13 mouse cellular contexts compared by ENCODE assay signal in the genomic region with DNA sequence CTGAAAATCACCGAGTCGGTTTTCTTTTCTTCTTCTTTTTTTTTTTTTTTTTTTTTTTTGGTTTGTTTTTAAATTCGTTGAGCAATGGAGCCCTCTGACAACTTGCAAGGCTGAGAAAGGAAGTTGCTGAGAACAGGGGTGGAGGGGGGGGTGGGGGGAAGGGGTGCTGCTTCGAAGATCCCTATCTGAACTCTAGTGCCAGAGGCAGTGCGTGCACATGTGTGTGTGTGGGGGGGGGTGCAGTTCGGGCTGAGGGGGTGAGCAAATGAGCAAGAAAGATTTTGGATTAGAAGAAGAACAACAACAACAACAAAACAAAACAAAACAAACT. TPM values are rescaled to one million over a fixed set of nuclear protein-coding genes. Genes with fewer than 3 reads are reported as not detected.
DNase-seq lines count a peak whose midpoint lies in the region; ATAC-seq and TF ChIP-seq lines count a peak whose summit lies in the region.
"Had no signal": no experiment of that assay in that cellular context is flagged by ENCODE, and none has a peak within 500 bp of the region (broad histone marks: within the 10 kb centered on the region; RNA-seq: fewer than 3 reads in every experiment).

No protein-coding gene starts in this region.

- no peak overlapping the region; the same call in 1 of the 2 replicates for H3K27ac ChIP-seq in liver, postnatal 0 days (ENCODE audit: low read depth)
- no peak overlapping the region for H3K27ac ChIP-seq in liver, embryonic 12.5 days
- peak overlapping the region; percentile 93 for H3K27ac ChIP-seq in bone marrow, adult 2 months (ENCODE audit: control insufficient read depth, insufficient read depth, low read depth, low read length, poor library complexity)
- no peak overlapping the region for H3K27ac ChIP-seq in midbrain, postnatal 0 days (ENCODE audit: low read depth, low read length)
- H3K27ac ChIP-seq: limb, embryonic 12.5 days had no signal

- H3K4me1 ChIP-seq in liver, postnatal 0 days (ENCODE audit: insufficient read depth), result peaks cover 16% of the 10 kb centered on the region
- H3K4me1 ChIP-seq in liver, embryonic 12.5 days, result peaks cover 26% of the 10 kb centered on the region
- peaks cover 8% of the 10 kb centered on the region for H3K4me1 ChIP-seq in bone marrow, adult 2 months (ENCODE audit: control insufficient read depth, insufficient read depth, low read length)
- no peaks in the 10 kb centered on the region for H3K4me1 ChIP-seq in midbrain, postnatal 0 days (ENCODE audit: insufficient read depth, low read length)

- DNase-seq in liver, postnatal 0 days, result peak; percentile 30
- peak; percentile 58 to 76 for DNase-seq in thymus, postnatal 36 days
- no peak for DNase-seq in testis, postnatal 14 days (ENCODE audit: low spot score)
- DNase-seq in midbrain, postnatal 0 days (ENCODE audit: low spot score), result no peak
- DNase-seq: adrenal gland, postnatal 14 days; cerebellum, postnatal 36 days; kidney, postnatal 25 days; lung, adult 18-20 months had no signal

- no peak for ATAC-seq in liver, postnatal 0 days
- ATAC-seq in liver, embryonic 12.5 days, result no peak
- peak; percentile 67 for ATAC-seq in megakaryocyte progenitor cell, adult 5-6 weeks (replicated peaks; ENCODE audit: poor library complexity)
- no peak for ATAC-seq in midbrain, postnatal 0 days (ENCODE audit: low FRiP score)

- no peak overlapping the region for H3K4me2 ChIP-seq in liver, postnatal 0 days (ENCODE audit: low read depth, low read length)
- no peak overlapping the region for H3K4me2 ChIP-seq in liver, embryonic 12.5 days
- H3K4me2 ChIP-seq in midbrain, postnatal 0 days (ENCODE audit: low read depth, low read length, poor library complexity, severe bottlenecking), result no peak overlapping the region
- H3K4me2 ChIP-seq: embryonic facial prominence, embryonic 12.5 days; limb, embryonic 12.5 days had no signal

- WGBS in liver, postnatal 0 days (ENCODE audit: insufficient replicate concordance), result 14% methylated on average over 6 of the region's 6 CpGs
- WGBS in liver, embryonic 12.5 days (ENCODE audit: insufficient replicate concordance), result 16% methylated on average over 6 of the region's 6 CpGs
- WGBS in bone marrow, adult 2 months, result 0% methylated on average over 6 of the region's 6 CpGs
- WGBS in midbrain, postnatal 0 days, result 89% methylated on average over 6 of the region's 6 CpGs

- no peaks in the 10 kb centered on the region for H3K9me3 ChIP-seq in liver, postnatal 0 days (ENCODE audit: low read length)
- H3K9me3 ChIP-seq in liver, embryonic 12.5 days (replicated peaks), result no peaks in the 10 kb centered on the region
- H3K9me3 ChIP-seq in midbrain, postnatal 0 days (ENCODE audit: low read length), result no peaks in the 10 kb centered on the region
- H3K9me3 ChIP-seq: limb, embryonic 12.5 days had no signal

- no peak overlapping the region for H3K9ac ChIP-seq in liver, postnatal 0 days (replicated peaks)
- H3K9ac ChIP-seq in liver, embryonic 12.5 days, result no peak overlapping the region
- no peak overlapping the region for H3K9ac ChIP-seq in midbrain, postnatal 0 days (replicated peaks; ENCODE audit: low read length, poor library complexity, severe bottlenecking)
- H3K9ac ChIP-seq: embryonic facial prominence, embryonic 12.5 days; limb, embryonic 12.5 days had no signal

- no peak for TF ChIP-seq POLR2A in bone marrow, adult 2 months (IDR thresholded peaks at IDR 0.05; ENCODE audit: borderline replicate concordance, control insufficient read depth, low read depth, low read length)

- H3K4me3 ChIP-seq in liver, postnatal 0 days (ENCODE audit: low read depth, low read length), result no peak overlapping the region
- no peak overlapping the region for H3K4me3 ChIP-seq in liver, embryonic 12.5 days
- no peak overlapping the region for H3K4me3 ChIP-seq in bone marrow, adult 2 months (replicated peaks; ENCODE audit: control insufficient read depth, low read depth, low read length)
- H3K4me3 ChIP-seq in midbrain, postnatal 0 days (ENCODE audit: low read depth, low read length), result no peak overlapping the region
- H3K4me3 ChIP-seq: embryonic facial prominence, embryonic 12.5 days; limb, embryonic 12.5 days had no signal

- H3K36me3 ChIP-seq in liver, postnatal 0 days (replicated peaks; ENCODE audit: insufficient read depth, low read length), result peaks cover 2% of the 10 kb centered on the region; the same call in 1 of the 2 replicates
- H3K36me3 ChIP-seq in liver, embryonic 12.5 days, result peaks cover 12% of the 10 kb centered on the region
- peaks cover 17% of the 10 kb centered on the region for H3K36me3 ChIP-seq in midbrain, postnatal 0 days (ENCODE audit: insufficient read depth, low read length)

- TF ChIP-seq CTCF in liver, postnatal 0 days (IDR thresholded peaks at IDR 0.05; ENCODE audit: low read depth), result no peak
- no peak for TF ChIP-seq CTCF in bone marrow, adult 2 months (IDR thresholded peaks at IDR 0.05; ENCODE audit: control insufficient read depth, insufficient read depth, low read length)
- TF ChIP-seq CTCF in midbrain, postnatal 0 days (IDR thresholded peaks at IDR 0.05), result no peak

- no peak for TF ChIP-seq EP300 in liver, postnatal 0 days (IDR thresholded peaks at IDR 0.05; ENCODE audit: low read depth)

- H3K27me3 ChIP-seq in liver, postnatal 0 days (ENCODE audit: insufficient read depth, low read length), result no peaks in the 10 kb centered on the region
- no peaks in the 10 kb centered on the region for H3K27me3 ChIP-seq in liver, embryonic 12.5 days (replicated peaks)
- no peaks in the 10 kb centered on the region for H3K27me3 ChIP-seq in midbrain, postnatal 0 days (ENCODE audit: insufficient read depth, low read length)
- H3K27me3 ChIP-seq: embryonic facial prominence, embryonic 12.5 days; limb, embryonic 12.5 days had no signal

RNA-seq across cellular contexts. Expression of gene Lbh, which starts 21.4 kb away (rescaled TPM):
- polyA plus RNA-seq in liver, postnatal 0 days (2015; fragmentation: Nextera tagmentation; extraction: Ambion mirVana), result 0.79 and 0.94 TPM in 2 replicates
- polyA plus RNA-seq in liver, embryonic 12.5 days (2016; fragmentation: Nextera tagmentation; extraction: Ambion mirVana), result 1.4 TPM in 2 replicates
- 19.3 and 31.8 TPM in 2 replicates for polyA plus RNA-seq in bone marrow, adult 2 months (2011; ENCODE audit: insufficient read depth, insufficient read length, low replicate concordance, missing spikeins)
- total RNA-seq in megakaryocyte progenitor cell, adult 5-6 weeks (2015), result 17.9 and 19.2 TPM in 2 replicates
- 16.6 and 21.4 TPM in 2 replicates for total RNA-seq in megakaryocyte progenitor cell, adult 5-6 weeks (2017)
- 77.1 and 86.9 TPM in 2 replicates for total RNA-seq in midbrain, postnatal 0 days (2014; rRNA removed)
- polyA plus RNA-seq in midbrain, postnatal 0 days (2015; fragmentation: Nextera tagmentation; extraction: Ambion mirVana), result 3.3 and 3.5 TPM in 2 replicates

Comparison
In these comparisons a context has a peak if more than half of its experiments do, and no peak if none do; other contexts are left out.
1. DNase-seq: peak in liver, postnatal 0 days (single experiment) and thymus, postnatal 36 days (2 of 2); none in testis, postnatal 14 days (single experiment) and midbrain, postnatal 0 days (single experiment).